8 mouse cellular contexts compared by ENCODE assay signal in genomic region chr2:180117485-180118194, GRCm38 (mm10). TPM values are rescaled to one million over a fixed set of nuclear protein-coding genes. Genes with fewer than 3 reads are reported as not detected.
DNase-seq lines count a peak whose midpoint lies in the region; ATAC-seq and TF ChIP-seq lines count a peak whose summit lies in the region.

No protein-coding gene starts in this region.

- no peak for TF ChIP-seq POLR2A in brain, embryonic 14.5 days (IDR thresholded peaks at IDR 0.05; ENCODE audit: borderline replicate concordance, extremely low read depth, insufficient read depth, insufficient read length, poor library complexity, severe bottlenecking)

- H3K9me3 ChIP-seq in forebrain, embryonic 13.5 days (replicated peaks): no peaks in the 10 kb centered on the region
- no peaks in the 10 kb centered on the region for H3K9me3 ChIP-seq in intestine, embryonic 14.5 days (ENCODE audit: control insufficient read depth, low read length)

- no peak for TF ChIP-seq CTCF in brain, embryonic 14.5 days (IDR thresholded peaks at IDR 0.05; ENCODE audit: borderline replicate concordance, extremely low read depth, insufficient read depth, insufficient read length)

- peak overlapping the region; percentile 32 for H3K9ac ChIP-seq in forebrain, embryonic 13.5 days
- no peak overlapping the region for H3K9ac ChIP-seq in intestine, embryonic 14.5 days (ENCODE audit: low read length)

- peak; percentile 46 for ATAC-seq in forebrain, embryonic 13.5 days
- ATAC-seq in intestine, embryonic 14.5 days (replicated peaks; ENCODE audit: low FRiP score, low TSS enrichment, low read depth): no peak

- H3K27me3 ChIP-seq in forebrain, embryonic 13.5 days: no peaks in the 10 kb centered on the region
- H3K27me3 ChIP-seq in intestine, embryonic 14.5 days (replicated peaks; ENCODE audit: control insufficient read depth, insufficient read depth, low read length): no peaks in the 10 kb centered on the region

- WGBS in forebrain, embryonic 13.5 days: 8% methylated on average over 13 of the region's 13 CpGs
- WGBS in intestine, embryonic 14.5 days: 8% methylated on average over 13 of the region's 13 CpGs

- no peaks in the 10 kb centered on the region for H3K36me3 ChIP-seq in forebrain, embryonic 13.5 days (ENCODE audit: poor library complexity, severe bottlenecking)
- 0 out of 2 replicates have a peak, but pooled peaks cover 3% of the 10 kb centered on the region for H3K36me3 ChIP-seq in intestine, embryonic 14.5 days (ENCODE audit: control insufficient read depth, insufficient read depth, low read length)

- H3K4me1 ChIP-seq in forebrain, embryonic 13.5 days: peaks cover 58% of the 10 kb centered on the region
- peaks cover 17% of the 10 kb centered on the region for H3K4me1 ChIP-seq in intestine, embryonic 14.5 days (replicated peaks; ENCODE audit: control insufficient read depth, insufficient read depth, low read length)

- peak overlapping the region; percentile 95 for H3K4me3 ChIP-seq in forebrain, embryonic 13.5 days
- no peak overlapping the region for H3K4me3 ChIP-seq in intestine, embryonic 14.5 days (ENCODE audit: low read depth, low read length)

- H3K4me2 ChIP-seq in forebrain, embryonic 13.5 days: peak overlapping the region; percentile 97
- peak overlapping the region; percentile 16; the same call in 1 of the 2 replicates for H3K4me2 ChIP-seq in intestine, embryonic 14.5 days (ENCODE audit: low read length)

- peak; percentile 51 to 61 for DNase-seq in layer of hippocampus, postnatal 10 days (ENCODE audit: low spot score in 2 of 2)
- DNase-seq in layer of hippocampus, adult 8-10 months (ENCODE audit: low spot score in 2 of 2): no peak
- peak; percentile 95 for DNase-seq in brain, embryonic 14.5 days (ENCODE audit: low read depth)
- no peak for DNase-seq in intestine, embryonic 14.5 days (ENCODE audit: low spot score)
- DNase-seq in lung, postnatal 14 days: peak; percentile 25
- DNase-seq in skeletal muscle tissue, adult 2 months (ENCODE audit: low read depth, low spot score): peak; percentile 36
- DNase-seq in ovary, postnatal 14 days (ENCODE audit: low spot score): no peak

- peak overlapping the region; percentile 93 for H3K27ac ChIP-seq in forebrain, embryonic 13.5 days
- H3K27ac ChIP-seq in intestine, embryonic 14.5 days (ENCODE audit: low read depth): no peak overlapping the region

RNA-seq across cellular contexts. Expression of gene Osbpl2, which starts 1.5 kb away (rescaled TPM):
- 10 to 100 TPM; 53.2 to 54.4 TPM for total RNA-seq in layer of hippocampus, postnatal 10 days (2021)
- 10 to 100 TPM; 49.3 to 57.5 (median 52.7) TPM for total RNA-seq in layer of hippocampus, adult 8-10 months (2022)
- 35.8 and 47.8 TPM in 2 replicates for polyA plus RNA-seq in brain, embryonic 14.5 days (2012; rRNA removed)
- 48.8 and 53.1 TPM in 2 replicates for polyA plus RNA-seq in forebrain, embryonic 13.5 days (2015; fragmentation: Nextera tagmentation; extraction: Ambion mirVana)
- 31.2 and 31.4 TPM in 2 replicates for polyA plus RNA-seq in intestine, embryonic 14.5 days (2014; fragmentation: Nextera tagmentation; extraction: Ambion mirVana)

RNA-seq across cellular contexts. Expression of gene Hrh3, which starts 13.4 kb away (rescaled TPM):
- 10 to 100 TPM; 15.3 to 16.2 TPM for total RNA-seq in layer of hippocampus, postnatal 10 days (2021)
- total RNA-seq in layer of hippocampus, adult 8-10 months (2022): 10 to 100 TPM; 48.3 to 55.8 (median 50.0) TPM
- polyA plus RNA-seq in brain, embryonic 14.5 days (2012; rRNA removed): 10.8 and 11.0 TPM in 2 replicates
- polyA plus RNA-seq in forebrain, embryonic 13.5 days (2015; fragmentation: Nextera tagmentation; extraction: Ambion mirVana): 2.3 and 2.8 TPM in 2 replicates
- polyA plus RNA-seq in intestine, embryonic 14.5 days (2014; fragmentation: Nextera tagmentation; extraction: Ambion mirVana): 0.16 and 0.19 TPM in 2 replicates

RNA-seq across cellular contexts. Expression of gene Mtg2, which starts 47.3 kb away (rescaled TPM):
- 10 to 100 TPM; 15.0 to 17.7 TPM for total RNA-seq in layer of hippocampus, postnatal 10 days (2021)
- 10 to 100 TPM; 15.6 to 25.8 (median 19.3) TPM for total RNA-seq in layer of hippocampus, adult 8-10 months (2022)
- 36.3 and 39.7 TPM in 2 replicates for polyA plus RNA-seq in brain, embryonic 14.5 days (2012; rRNA removed)
- polyA plus RNA-seq in forebrain, embryonic 13.5 days (2015; fragmentation: Nextera tagmentation; extraction: Ambion mirVana): 34.2 and 34.8 TPM in 2 replicates
- polyA plus RNA-seq in intestine, embryonic 14.5 days (2014; fragmentation: Nextera tagmentation; extraction: Ambion mirVana): 24.2 and 27.5 TPM in 2 replicates

RNA-seq across cellular contexts. Expression of gene Adrm1, which starts 53.6 kb away (rescaled TPM):
- total RNA-seq in layer of hippocampus, postnatal 10 days (2021): 100 to 1,000 TPM; 107 to 117 TPM
- total RNA-seq in layer of hippocampus, adult 8-10 months (2022): 100 to 1,000 TPM in 3 of 4 experiments, 10 to 100 TPM in 1; 97.9 to 107 (median 104) TPM
- polyA plus RNA-seq in brain, embryonic 14.5 days (2012; rRNA removed): 124 and 148 TPM in 2 replicates
- 211 and 220 TPM in 2 replicates for polyA plus RNA-seq in forebrain, embryonic 13.5 days (2015; fragmentation: Nextera tagmentation; extraction: Ambion mirVana)
- 159 TPM in 2 replicates for polyA plus RNA-seq in intestine, embryonic 14.5 days (2014; fragmentation: Nextera tagmentation; extraction: Ambion mirVana)

Comparison
In these comparisons a context has a peak if more than half of its experiments do, and no peak if none do; other contexts are left out.
1. DNase-seq: peak in layer of hippocampus, postnatal 10 days (2 of 2), brain, embryonic 14.5 days (single experiment), lung, postnatal 14 days (single experiment) and skeletal muscle tissue, adult 2 months (single experiment); none in layer of hippocampus, adult 8-10 months (0 of 2), intestine, embryonic 14.5 days (single experiment) and ovary, postnatal 14 days (single experiment).